Mouse (Mus musculus) heart, postnatal 0 days (tissue): ENCODE measurements at regions not wholly inside any gene's neighbourhood (a gene's known extent, or its start where the extent isn't known, plus 50 kb on each side); places are given as distances from the start of the nearest gene placed in this dataset.

Source experiments
- ATAC-seq: fragments of 200-750 bp; cut with Nextera tagmentation; 2 replicates; pipeline ENCODE4 v1.8.0; 2017; ENCODE audit warnings: low read depth, moderate number of reproducible peaks, moderate library complexity; ENCODE audit not compliant: insufficient read depth
- DNase-seq: peaks from one replicate; pipeline ENCODE4 v3.0.0-alpha.2; 2016; ENCODE audit warnings: low spot score
- H3K27ac ChIP-seq: fragments of 300-500 bp; sonication (generic); 2 replicates; pipeline ENCODE4 v1.5.1; 2014; ENCODE audit warnings: low read depth, mild to moderate bottlenecking
- H3K27me3 ChIP-seq: fragments of 300-500 bp; sonication (generic); 2 replicates; pipeline ENCODE4 v1.6.1; 2014; ENCODE audit warnings: low read length, mixed read lengths; ENCODE audit not compliant: control insufficient read depth, insufficient read depth
- H3K36me3 ChIP-seq: fragments of 300-500 bp; sonication (generic); replicated peaks from 2 replicates; pipeline ENCODE4 v1.6.1; 2014; ENCODE audit warnings: low read length, mixed read lengths; ENCODE audit not compliant: control insufficient read depth, insufficient read depth
- H3K4me1 ChIP-seq: fragments of 300-500 bp; sonication (generic); 2 replicates; pipeline ENCODE4 v1.6.1; 2014; ENCODE audit warnings: antibody characterized with exemption; ENCODE audit not compliant: control insufficient read depth, insufficient read depth
- H3K4me2 ChIP-seq: fragments of 300-500 bp; sonication (generic); 2 replicates; pipeline ENCODE4 v1.6.1; 2014; ENCODE audit warnings: low read depth, mild to moderate bottlenecking, low read length, moderate library complexity
- H3K4me3 ChIP-seq: fragments of 300-500 bp; sonication (generic); 2 replicates; pipeline ENCODE4 v1.5.1; 2014; ENCODE audit warnings: low read depth, low read length
- H3K9ac ChIP-seq: fragments of 300-500 bp; sonication (generic); replicated peaks from 2 replicates; pipeline ENCODE4 v1.6.1; 2014; ENCODE audit warnings: low read depth, low read length, mixed read lengths
- H3K9me3 ChIP-seq: fragments of 300-500 bp; sonication (generic); replicated peaks from 2 replicates; pipeline ENCODE4 v1.6.1; 2016; ENCODE audit warnings: low read length; ENCODE audit not compliant: control insufficient read depth
- CTCF ChIP-seq: IDR thresholded peaks from 2 replicates; pipeline ENCODE4 v1.5.1; 2016; ENCODE audit warnings: antibody characterized with exemption, control low read depth, low read depth
- EP300 ChIP-seq: IDR thresholded peaks from 2 replicates; pipeline ENCODE4 v1.6.1; 2016; ENCODE audit warnings: antibody characterized with exemption, low read depth
- WGBS: fragments of 180-500 bp; shearing (Covaris S2); extraction: QIAGEN DNeasy Blood & Tissue Kit; methylation state at CpG from one replicate; pipeline ENCODE4 v1.1.7; 2014; 5-methylcytosine and 5-hydroxymethylcytosine counted together

DNA sequence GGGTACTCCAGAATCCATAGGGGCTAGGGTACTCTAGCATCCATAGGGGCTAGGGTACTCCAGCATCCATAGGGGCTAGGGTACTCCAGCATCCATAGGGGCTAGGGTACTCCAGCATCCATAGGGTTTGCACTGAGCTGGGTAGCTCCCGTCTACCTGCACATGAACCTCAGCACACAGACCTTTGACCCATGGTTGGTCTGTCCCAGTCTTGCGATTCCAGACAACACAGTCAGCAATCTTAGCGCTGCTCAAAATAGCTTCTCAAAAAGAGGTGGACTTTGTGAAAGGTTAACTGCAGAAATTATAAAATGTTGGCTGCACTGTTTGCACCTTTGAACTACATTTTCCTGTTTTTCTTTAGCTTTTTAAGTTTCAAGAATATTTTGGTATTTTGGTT is 56.4 kb upstream of the Slc22a12 start:
- Histone ChIP-seq H3K4me3 (no peak overlapping the region), H3K4me2 (no peak overlapping the region), H3K9ac (no peak overlapping the region), H3K36me3 (no peaks in the 10 kb centered on the region), H3K4me1 (no peaks in the 10 kb centered on the region), H3K27me3 (0 out of 2 replicates have a peak, but pooled peaks cover 6% of the 10 kb centered on the region), H3K9me3 (no peaks in the 10 kb centered on the region), H3K27ac (no peak overlapping the region)
- DNase-seq, result no peak
- WGBS, result 69% methylated on average over 3 of the region's 3 CpGs
- no peak for ATAC-seq
- TF ChIP-seq CTCF (no peak), EP300 (no peak)

GRCm38 (mm10) chr19:6598186-6598585 is 55.4 kb upstream of the Slc22a12 start:
- Histone ChIP-seq H3K4me1 (no peaks in the 10 kb centered on the region), H3K27ac (no peak overlapping the region), H3K9ac (no peak overlapping the region), H3K9me3 (no peaks in the 10 kb centered on the region), H3K4me3 (no peak overlapping the region), H3K27me3 (0 out of 2 replicates have a peak, but pooled peaks cover 3% of the 10 kb centered on the region), H3K36me3 (no peaks in the 10 kb centered on the region), H3K4me2 (no peak overlapping the region)
- DNase-seq, result no peak
- TF ChIP-seq CTCF (no peak), EP300 (no peak)
- WGBS, result 64% methylated on average over 3 of the region's 3 CpGs
- ATAC-seq, result no peak

DNA sequence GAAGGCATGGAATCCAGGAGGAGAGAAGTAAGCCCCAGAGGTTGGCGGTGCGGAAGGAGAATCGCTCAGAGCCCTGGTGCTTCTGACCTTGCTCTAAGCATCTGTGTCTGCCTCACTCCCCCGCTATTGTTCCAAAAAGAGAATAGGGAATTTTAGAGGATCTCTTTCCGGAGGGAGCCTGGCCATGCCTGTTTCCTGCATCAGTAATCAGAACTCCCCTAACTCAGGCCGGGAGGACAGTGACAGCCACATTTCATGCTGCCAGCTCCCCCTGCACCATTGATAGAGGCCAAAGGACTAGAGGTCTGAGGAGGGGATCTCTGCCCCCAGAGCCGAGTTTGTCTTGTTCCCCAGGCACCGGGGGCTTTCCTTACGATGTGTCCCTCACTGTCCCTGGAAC is 53.0 kb upstream of the Slc22a12 start:
- no peak overlapping the region for H3K27ac ChIP-seq
- WGBS, result 52% methylated on average over 9 of the region's 9 CpGs
- no peaks in the 10 kb centered on the region for H3K9me3 ChIP-seq
- no peak for ATAC-seq
- H3K4me3 ChIP-seq, result no peak overlapping the region
- H3K4me1 ChIP-seq, result no peaks in the 10 kb centered on the region
- TF ChIP-seq CTCF, result no peak
- no peak for TF ChIP-seq EP300
- H3K27me3 ChIP-seq, result 0 out of 2 replicates have a peak, but pooled peaks cover 3% of the 10 kb centered on the region
- H3K36me3 ChIP-seq, result no peaks in the 10 kb centered on the region
- no peak overlapping the region for H3K4me2 ChIP-seq
- no peak overlapping the region for H3K9ac ChIP-seq
- no peak for DNase-seq
